Mouse (Mus musculus) hindbrain, embryonic 13.5 days (tissue): ENCODE measurements around the gene Pld2. TPM values are rescaled to one million over a fixed set of nuclear protein-coding genes. Genes with fewer than 3 reads are reported as not detected.
"Not testable (repeated sequence)": the region's sequence is repeated elsewhere in the genome, so short reads cannot be mapped to it uniquely, and the experiment has no call there.

Experiments
- ATAC-seq: fragments of 200-750 bp; cut with Nextera tagmentation; 2 replicates; pipeline ENCODE4 v1.8.0; 2017; ENCODE audit warnings: moderate TSS enrichment; ENCODE audit not compliant: low FRiP score
- H3K27ac ChIP-seq: fragments of 300-500 bp; sonication (generic); 2 replicates; pipeline ENCODE4 v1.5.1; 2015; ENCODE audit warnings: inconsistent platforms, mild to moderate bottlenecking, moderate library complexity
- H3K27me3 ChIP-seq: fragments of 300-500 bp; sonication (generic); 2 replicates; pipeline ENCODE4 v1.6.1; 2015; ENCODE audit warnings: mild to moderate bottlenecking, inconsistent platforms
- H3K36me3 ChIP-seq: fragments of 300-500 bp; sonication (generic); 2 replicates; pipeline ENCODE4 v1.6.1; 2015; ENCODE audit warnings: mild to moderate bottlenecking, inconsistent platforms
- H3K4me1 ChIP-seq: fragments of 300-500 bp; sonication (generic); replicated peaks from 2 replicates; pipeline ENCODE4 v1.6.1; 2015; ENCODE audit warnings: inconsistent platforms
- H3K4me2 ChIP-seq: fragments of 300-500 bp; sonication (generic); 2 replicates; pipeline ENCODE4 v1.6.1; 2015; ENCODE audit warnings: inconsistent platforms, mild to moderate bottlenecking, moderate library complexity
- H3K4me3 ChIP-seq: fragments of 300-500 bp; sonication (generic); 2 replicates; pipeline ENCODE4 v1.5.1; 2015; ENCODE audit warnings: mild to moderate bottlenecking, inconsistent platforms
- H3K9ac ChIP-seq: fragments of 300-500 bp; sonication (generic); 2 replicates; pipeline ENCODE4 v1.6.1; 2015; ENCODE audit warnings: mild to moderate bottlenecking, inconsistent platforms
- H3K9me3 ChIP-seq: fragments of 300-500 bp; sonication (generic); 2 replicates; pipeline ENCODE4 v1.6.1; 2016; ENCODE audit warnings: inconsistent platforms
- WGBS: fragments of 180-500 bp; shearing (Covaris S2); methylation state at CpG from one replicate; pipeline ENCODE4 v1.1.7; 2015; 5-methylcytosine and 5-hydroxymethylcytosine counted together
- polyA plus RNA-seq: library from polyadenylated mRNA; unstranded; fragments of >200 nt; fragmentation: Nextera tagmentation; extraction: Ambion mirVana; gene quantifications from 2 replicates; pipeline ENCODE4 v1.2.1, GENCODE M21; 2015

Gene Pld2
- polyA plus RNA-seq, 1 experiment from 2014 or later = 9.0 TPM

DNA sequence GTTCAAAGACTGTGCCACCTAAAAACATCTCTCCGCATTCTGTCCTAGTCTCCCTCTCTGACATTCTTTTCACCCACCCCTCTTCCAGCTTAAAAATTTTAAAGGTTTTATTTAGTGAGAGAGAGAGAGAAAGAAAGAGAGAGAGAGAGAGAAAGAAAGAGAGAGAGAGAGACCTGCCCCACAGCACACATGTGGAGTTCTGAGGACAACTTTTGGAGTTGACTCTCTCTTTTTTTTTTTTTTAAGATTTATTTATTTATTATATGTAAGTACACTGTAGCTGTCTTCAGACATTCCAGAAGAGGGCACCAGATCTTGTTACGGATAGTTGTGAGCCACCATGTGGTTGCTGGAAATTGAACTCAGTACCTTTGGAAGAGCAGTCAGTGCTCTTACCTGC, 8.8 kb upstream of the Pld2 start:
- H3K4me1 ChIP-seq, H3K4me2 ChIP-seq, ATAC-seq, H3K27ac ChIP-seq, H3K27me3 ChIP-seq, H3K9me3 ChIP-seq, H3K9ac ChIP-seq, H3K4me3 ChIP-seq: not testable (repeated sequence)
- peaks cover 36% of the 10 kb centered on the region for H3K36me3 ChIP-seq
- WGBS = 78% methylated on average over 2 of the region's 2 CpGs

GRCm38 (mm10) chr11:70532839-70533238, 7.0 kb upstream of the Pld2 start, which contains the start of gene Gm40193:
TSS of gene Gm40193 (minus strand) at chr11:70532939.
- 0 out of 2 replicates have a peak, but pooled peaks cover 3% of the 10 kb centered on the region for H3K27me3 ChIP-seq
- 84% methylated on average over 6 of the region's 6 CpGs for WGBS

DNA sequence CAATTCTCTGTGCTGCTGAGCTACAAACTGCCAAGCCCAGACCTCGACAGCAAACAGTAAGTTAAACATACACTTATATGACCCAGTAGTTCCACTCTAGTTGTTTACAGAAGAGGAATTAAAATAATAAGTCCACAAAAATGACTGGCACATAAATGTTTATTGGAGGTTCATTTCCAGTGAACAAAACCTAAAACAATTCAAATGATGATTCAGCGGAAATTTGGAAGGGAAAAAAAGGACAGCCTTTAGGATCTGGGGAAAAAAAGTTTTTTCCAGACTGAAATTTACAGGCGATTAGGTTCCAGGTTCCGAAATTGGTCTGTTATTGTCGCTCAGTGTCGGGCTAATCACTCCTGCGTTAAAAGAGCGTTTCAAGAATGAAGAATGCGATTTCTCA, 441 bp upstream of the Pld2 start:
- H3K4me3 ChIP-seq = peak overlapping the region; percentile 58
- H3K9me3 ChIP-seq = no peaks in the 10 kb centered on the region
- WGBS = 20% methylated on average over 9 of the region's 9 CpGs
- peak overlapping the region; percentile 75 for H3K9ac ChIP-seq
- no peaks in the 10 kb centered on the region for H3K36me3 ChIP-seq
- peak overlapping the region; percentile 76 for H3K4me2 ChIP-seq
- H3K27me3 ChIP-seq = peaks cover 34% of the 10 kb centered on the region
- H3K27ac ChIP-seq = no peak overlapping the region
- H3K4me1 ChIP-seq = peaks cover 11% of the 10 kb centered on the region
- no peak for ATAC-seq

More at GRCm38 (mm10) chr11:70532839-70533238, 7.0 kb upstream of the Pld2 start, which contains the start of gene Gm40193:
- Histone ChIP-seq H3K4me1 (no peaks in the 10 kb centered on the region), H3K36me3 (peaks cover 19% of the 10 kb centered on the region), H3K27ac (no peak within 1 kb of the TSS), H3K4me3 (no peak within 1 kb of the TSS), H3K9ac (0 out of 2 replicates have a peak within 1 kb of the TSS, but pooled peaks have one; percentile 3), H3K4me2 (no peak within 1 kb of the TSS), H3K9me3 (no peaks in the 10 kb centered on the region)
- ATAC-seq = no peak

- Histone ChIP-seq H3K4me1 (peaks cover 11% of the 10 kb centered on the region), H3K9ac (peak overlapping the region; percentile 75; the same call in 1 of the 2 replicates), H3K36me3 (no peaks in the 10 kb centered on the region), H3K9me3 (no peaks in the 10 kb centered on the region), H3K27me3 (peaks cover 34% of the 10 kb centered on the region), H3K4me3 (peak overlapping the region; percentile 58), H3K4me2 (peak overlapping the region; percentile 76), H3K27ac (no peak overlapping the region; the same call in 1 of the 2 replicates)
- 91% methylated on average over 7 of the region's 7 CpGs for WGBS
- no peak for ATAC-seq
These were observed 1.1 kb downstream of the Pld2 start for GRCm38 (mm10) chr11:70540928-70541327.

DNA sequence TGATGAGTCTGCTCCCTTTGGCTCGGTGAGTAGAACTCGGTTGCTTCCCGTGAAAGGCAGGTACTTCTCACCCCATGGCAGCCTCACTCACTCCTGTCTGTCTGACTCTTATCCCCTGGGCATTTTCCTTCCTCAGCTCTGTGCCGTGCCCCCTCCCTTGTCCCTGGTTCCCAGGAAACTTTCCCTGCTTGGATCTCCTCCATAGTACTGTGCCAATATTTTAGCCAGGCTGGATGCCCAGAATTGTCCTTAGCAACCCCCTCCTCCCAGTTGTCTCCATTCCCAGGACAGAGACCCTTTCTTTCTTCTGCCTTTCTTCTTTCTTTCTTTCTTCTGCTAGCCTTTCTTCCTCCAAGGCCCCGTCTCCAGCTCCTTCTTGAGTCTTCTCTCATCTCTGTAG, 1.6 kb downstream of the Pld2 start:
- peaks cover 34% of the 10 kb centered on the region for H3K27me3 ChIP-seq
- H3K9ac ChIP-seq = no peak overlapping the region
- no peaks in the 10 kb centered on the region for H3K36me3 ChIP-seq
- H3K4me3 ChIP-seq = peak overlapping the region; percentile 58
- no peaks in the 10 kb centered on the region for H3K9me3 ChIP-seq
- no peak for ATAC-seq
- H3K27ac ChIP-seq = no peak overlapping the region; the same call in 1 of the 2 replicates
- 67% methylated on average over 5 of the region's 5 CpGs for whole genome bisulfite sequencing
- H3K4me1 ChIP-seq = peaks cover 11% of the 10 kb centered on the region
- peak overlapping the region; percentile 76 for H3K4me2 ChIP-seq

DNA sequence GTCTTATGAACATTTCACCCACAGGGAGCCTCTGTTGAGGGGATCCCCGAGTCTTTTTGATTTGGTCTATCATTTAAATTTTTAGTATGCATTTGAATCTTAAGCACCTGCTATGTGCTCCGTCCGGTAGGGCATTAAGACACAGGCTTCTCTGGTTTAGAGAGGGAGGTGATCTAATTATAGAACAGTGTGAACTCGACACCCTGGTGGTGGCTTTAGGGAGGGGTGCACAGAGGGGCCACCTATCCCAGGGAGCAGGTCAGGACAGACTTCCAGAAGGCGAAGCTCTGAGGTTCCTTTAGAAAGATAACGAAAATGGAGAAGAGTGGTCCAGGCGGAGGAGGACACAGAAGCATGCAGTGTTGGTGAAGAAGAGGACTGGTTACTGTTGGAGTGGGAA, 4.6 kb downstream of the Pld2 start:
- WGBS = 75% methylated on average over 7 of the region's 7 CpGs
- no peak overlapping the region for H3K4me2 ChIP-seq

DNA sequence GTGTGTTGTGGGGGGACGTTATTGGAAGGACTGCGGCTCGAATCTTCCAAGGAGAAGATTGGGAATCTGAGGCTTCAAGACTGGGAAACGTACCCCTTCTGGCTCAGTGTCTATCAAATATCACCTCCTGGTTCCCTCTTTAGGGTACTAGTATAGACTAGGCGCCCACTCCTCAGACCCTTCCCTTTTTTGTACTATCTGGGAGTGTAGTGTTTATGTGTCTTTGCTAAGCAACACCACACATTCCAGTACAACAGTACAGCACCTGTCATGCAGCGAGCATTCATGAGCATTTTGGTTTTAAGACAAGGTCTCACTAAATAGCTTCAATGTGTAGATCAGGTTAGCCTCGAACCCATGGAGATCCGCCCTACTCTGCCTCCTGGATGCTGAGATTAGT, 11.7 kb downstream of the Pld2 start:
- no peaks in the 10 kb centered on the region for H3K36me3 ChIP-seq
- no peaks in the 10 kb centered on the region for H3K9me3 ChIP-seq
- H3K27me3 ChIP-seq = peaks cover 10% of the 10 kb centered on the region; the same call in 1 of the 2 replicates
- peaks cover 7% of the 10 kb centered on the region for H3K4me1 ChIP-seq
- WGBS = 89% methylated on average over 8 of the region's 8 CpGs
- H3K4me3 ChIP-seq = no peak overlapping the region
- H3K27ac ChIP-seq = no peak overlapping the region
- ATAC-seq = no peak
- no peak overlapping the region for H3K9ac ChIP-seq
- no peak overlapping the region for H3K4me2 ChIP-seq

More for the DNA sequence above, 4.6 kb downstream of the Pld2 start:
- H3K9me3 ChIP-seq = no peaks in the 10 kb centered on the region
- H3K27ac ChIP-seq = no peak overlapping the region
- no peak for ATAC-seq
- H3K4me1 ChIP-seq = peaks cover 11% of the 10 kb centered on the region
- no peak overlapping the region for H3K9ac ChIP-seq
- no peak overlapping the region for H3K4me3 ChIP-seq
- H3K27me3 ChIP-seq = peaks cover 24% of the 10 kb centered on the region
- no peaks in the 10 kb centered on the region for H3K36me3 ChIP-seq

DNA sequence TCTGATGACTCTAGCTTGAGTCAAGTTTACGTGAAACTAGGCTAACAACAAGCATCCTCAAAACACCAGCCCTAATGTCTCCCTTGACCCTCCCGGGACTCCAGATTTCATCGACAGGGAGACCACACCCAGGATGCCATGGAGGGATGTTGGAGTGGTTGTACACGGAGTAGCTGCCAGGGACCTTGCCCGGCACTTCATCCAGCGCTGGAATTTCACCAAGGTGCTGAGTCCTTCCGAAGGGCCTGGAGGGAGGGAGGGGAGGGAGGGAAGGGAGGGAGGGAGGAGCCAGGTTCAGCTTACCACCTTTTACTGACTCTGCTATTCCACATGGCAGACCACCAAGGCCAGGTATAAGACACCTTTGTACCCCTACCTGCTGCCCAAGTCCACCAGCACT, 14.1 kb downstream of the Pld2 start:
- no peak overlapping the region for H3K4me2 ChIP-seq
- H3K4me3 ChIP-seq = no peak overlapping the region
- H3K27me3 ChIP-seq = peaks cover 10% of the 10 kb centered on the region; the same call in 1 of the 2 replicates
- 25% methylated on average over 6 of the region's 7 CpGs for WGBS
- no peak for ATAC-seq
- no peaks in the 10 kb centered on the region for H3K9me3 ChIP-seq
- peaks cover 7% of the 10 kb centered on the region for H3K4me1 ChIP-seq
- 0 out of 2 replicates have a peak, but pooled peaks cover 3% of the 10 kb centered on the region for H3K36me3 ChIP-seq
- no peak overlapping the region for H3K9ac ChIP-seq
- H3K27ac ChIP-seq = no peak overlapping the region

DNA sequence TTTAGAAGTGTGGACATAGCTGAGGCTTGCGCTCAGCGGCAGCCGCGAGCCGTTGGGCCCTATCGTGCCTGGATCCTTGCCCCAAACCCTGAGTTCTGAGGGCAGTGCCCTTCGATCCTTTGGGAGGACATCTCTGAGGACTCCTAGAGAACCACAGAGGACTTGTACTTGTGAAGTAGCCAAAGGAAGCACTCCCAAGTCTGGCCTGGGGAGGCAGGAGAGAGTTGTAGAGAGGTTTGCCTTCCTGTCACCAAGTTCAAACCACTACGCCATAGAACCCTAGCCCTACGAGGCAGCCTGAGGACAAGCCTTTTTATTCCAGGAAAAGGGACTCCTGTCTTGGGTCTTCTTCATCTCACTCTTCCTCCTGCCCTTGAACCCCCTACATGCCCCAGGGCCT, 17.7 kb downstream of the Pld2 start:
- 0 out of 2 replicates have a peak, but pooled peaks cover 3% of the 10 kb centered on the region for H3K36me3 ChIP-seq
- 0 out of 2 replicates have a peak, but pooled peaks cover 6% of the 10 kb centered on the region for H3K27me3 ChIP-seq
- no peak for ATAC-seq
- H3K4me1 ChIP-seq = peaks cover 15% of the 10 kb centered on the region
- H3K4me3 ChIP-seq = no peak overlapping the region
- WGBS = 97% methylated on average over 9 of the region's 9 CpGs
- H3K4me2 ChIP-seq = no peak overlapping the region
- H3K9me3 ChIP-seq = no peaks in the 10 kb centered on the region
- no peak overlapping the region for H3K27ac ChIP-seq
- H3K9ac ChIP-seq = no peak overlapping the region

- H3K4me2 ChIP-seq = peak overlapping the region; percentile 94
- ATAC-seq = no peak
- peaks cover 42% of the 10 kb centered on the region for H3K4me1 ChIP-seq
- H3K9ac ChIP-seq = peak overlapping the region; percentile 92
- H3K9me3 ChIP-seq = no peaks in the 10 kb centered on the region
- H3K36me3 ChIP-seq = 0 out of 2 replicates have a peak, but pooled peaks cover 3% of the 10 kb centered on the region
- no peaks in the 10 kb centered on the region for H3K27me3 ChIP-seq
- peak overlapping the region; percentile 91 for H3K27ac ChIP-seq
- peak overlapping the region; percentile 95 for H3K4me3 ChIP-seq
- 2% methylated on average over 2 of the region's 2 CpGs for WGBS
These were observed 22.0 kb downstream of the Pld2 start for GRCm38 (mm10) chr11:70561937-70562286.

DNA sequence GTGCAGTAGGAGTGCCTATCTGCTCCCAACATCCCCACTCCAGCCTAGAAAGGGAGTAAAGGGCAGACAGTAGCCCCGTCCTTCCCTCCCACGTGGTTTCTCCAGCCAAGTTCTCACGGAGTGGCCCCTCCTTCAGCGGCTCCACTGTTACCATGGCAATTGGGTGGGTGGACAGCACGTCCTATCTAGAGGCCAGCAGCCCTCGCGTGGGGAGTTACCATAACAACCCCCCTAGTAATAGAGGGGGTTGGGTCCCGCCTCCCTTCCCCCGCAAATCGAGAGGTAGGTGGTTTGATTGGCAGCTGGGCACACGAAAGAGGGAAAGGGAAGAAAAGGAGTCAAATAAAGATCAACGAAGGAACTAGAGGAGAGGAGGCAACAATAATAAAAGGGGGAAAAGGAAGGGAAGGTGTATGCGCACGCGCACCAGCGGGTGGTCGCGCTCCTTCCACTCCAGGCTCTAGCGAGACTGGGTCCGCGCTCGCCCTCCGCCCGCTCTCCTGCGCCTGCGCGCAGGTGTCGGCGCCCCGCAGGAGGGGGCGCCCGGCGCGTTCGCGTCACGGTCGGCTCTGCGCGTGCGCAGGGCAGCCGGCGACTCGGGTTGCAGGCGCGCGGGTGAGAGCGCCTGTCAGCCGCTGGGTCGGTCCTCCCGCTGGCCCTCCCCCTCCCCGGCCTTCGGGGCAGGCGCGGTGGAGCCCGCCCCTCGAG, 22.6 kb downstream of the Pld2 start, which contains the start of gene Mink1:
Gene Mink1, plus strand, starts transcription at position 595 of the 708 bp plus-strand sequence.
- peak; percentile 95 for ATAC-seq
- peak within 1 kb of the TSS; percentile 94 for H3K4me2 ChIP-seq
- H3K4me3 ChIP-seq = peak within 1 kb of the TSS; percentile 95
- no peaks in the 10 kb centered on the region for H3K9me3 ChIP-seq
- under 1% methylated on average over 47 of the region's 57 CpGs for WGBS
- H3K4me1 ChIP-seq = peaks cover 47% of the 10 kb centered on the region
- no peaks in the 10 kb centered on the region for H3K27me3 ChIP-seq
- H3K9ac ChIP-seq = peak within 1 kb of the TSS; percentile 92
- 0 out of 2 replicates have a peak, but pooled peaks cover 1% of the 10 kb centered on the region for H3K36me3 ChIP-seq
- H3K27ac ChIP-seq = peak within 1 kb of the TSS; percentile 91

- peak overlapping the region; percentile 92 for H3K9ac ChIP-seq
- ATAC-seq = peak; percentile 49
- WGBS = 0% methylated on average over 8 of the region's 31 CpGs
These were observed 23.2 kb downstream of the Pld2 start for GRCm38 (mm10) chr11:70562995-70563469.

More at GRCm38 (mm10) chr11:70562995-70563469, 23.2 kb downstream of the Pld2 start:
- Histone ChIP-seq H3K4me1 (peaks cover 47% of the 10 kb centered on the region), H3K4me3 (peak overlapping the region; percentile 95), H3K27me3 (no peaks in the 10 kb centered on the region), H3K4me2 (peak overlapping the region; percentile 94), H3K9me3 (no peaks in the 10 kb centered on the region), H3K27ac (peak overlapping the region; percentile 91), H3K36me3 (peaks cover 2% of the 10 kb centered on the region; the same call in 1 of the 2 replicates)
